Mouse (Mus musculus): ENCODE results near the gene Rnf2. TPM values are rescaled to one million over a fixed set of nuclear protein-coding genes. Genes with fewer than 3 reads are reported as not detected.
"Not testable (repeated sequence)": the region's sequence is repeated elsewhere in the genome, so short reads cannot be mapped to it uniquely, and the experiment has no call there.

Gene Rnf2
- polyA plus RNA-seq, 1 experiment from 2014 or later = 112 TPM

- WGBS = 98% methylated on average over 1 of the region's 1 CpGs
- H3K27ac ChIP-seq = no peak overlapping the region
- H3K4me2 ChIP-seq = no peak overlapping the region
- H3K36me3 ChIP-seq (ENCODE audit: poor library complexity, severe bottlenecking) = peaks cover 14% of the 10 kb centered on the region
- no peak for ATAC-seq
- no peaks in the 10 kb centered on the region for H3K4me1 ChIP-seq
- no peak overlapping the region for H3K9ac ChIP-seq
- no peaks in the 10 kb centered on the region for H3K27me3 ChIP-seq
- H3K4me3 ChIP-seq = no peak overlapping the region
- no peaks in the 10 kb centered on the region for H3K9me3 ChIP-seq (replicated peaks)
Measured at GRCm38 (mm10) chr1:151482497-151482896, 18.3 kb downstream of the Rnf2 start.

- 86% methylated on average over 8 of the region's 8 CpGs for WGBS
- H3K4me1 ChIP-seq; H3K4me2 ChIP-seq; H3K9me3 ChIP-seq (replicated peaks); H3K27me3 ChIP-seq; H3K4me3 ChIP-seq; H3K27ac ChIP-seq; ATAC-seq; H3K9ac ChIP-seq: not testable (repeated sequence)
- peaks cover 76% of the 10 kb centered on the region for H3K36me3 ChIP-seq (ENCODE audit: poor library complexity, severe bottlenecking)
Measured at GRCm38 (mm10) chr1:151472386-151472785, 28.4 kb downstream of the Rnf2 start.

- no peak for ATAC-seq
- Histone ChIP-seq H3K4me2 (no peak overlapping the region), H3K27ac (no peak overlapping the region), H3K9me3 (replicated peaks) (no peaks in the 10 kb centered on the region), H3K27me3 (no peaks in the 10 kb centered on the region), H3K36me3 (ENCODE audit: poor library complexity, severe bottlenecking) (peaks cover 73% of the 10 kb centered on the region), H3K4me3 (no peak overlapping the region), H3K9ac (no peak overlapping the region), H3K4me1 (no peaks in the 10 kb centered on the region)
- 55% methylated on average over 7 of the region's 7 CpGs for WGBS
Measured at GRCm38 (mm10) chr1:151471429-151471828, 29.3 kb downstream of the Rnf2 start.

- no peak for ATAC-seq
- Histone ChIP-seq H3K4me3 (no peak overlapping the region), H3K36me3 (ENCODE audit: poor library complexity, severe bottlenecking) (peaks cover 35% of the 10 kb centered on the region), H3K4me2 (no peak overlapping the region), H3K4me1 (no peaks in the 10 kb centered on the region), H3K9me3 (replicated peaks) (no peaks in the 10 kb centered on the region), H3K27ac (no peak overlapping the region), H3K9ac (no peak overlapping the region), H3K27me3 (no peaks in the 10 kb centered on the region)
- 90% methylated on average over 4 of the region's 4 CpGs for WGBS
Measured at GRCm38 (mm10) chr1:151466571-151466970, 34.2 kb downstream of the Rnf2 start.

GRCm38 (mm10) chr1:151464914-151465313, 35.8 kb downstream of the Rnf2 start:
- no peak overlapping the region for H3K4me2 ChIP-seq
- no peak for ATAC-seq
- no peak overlapping the region for H3K4me3 ChIP-seq
- H3K27ac ChIP-seq = no peak overlapping the region
- no peaks in the 10 kb centered on the region for H3K4me1 ChIP-seq
- no peaks in the 10 kb centered on the region for H3K27me3 ChIP-seq
- H3K36me3 ChIP-seq (ENCODE audit: poor library complexity, severe bottlenecking) = peaks cover 39% of the 10 kb centered on the region
- no peaks in the 10 kb centered on the region for H3K9me3 ChIP-seq (replicated peaks)
- H3K9ac ChIP-seq = no peak overlapping the region
- 67% methylated on average over 4 of the region's 4 CpGs for WGBS

GRCm38 (mm10) chr1:151461265-151461664, 39.5 kb downstream of the Rnf2 start:
- Histone ChIP-seq H3K27ac (no peak overlapping the region), H3K4me2 (no peak overlapping the region), H3K4me1 (no peaks in the 10 kb centered on the region), H3K27me3 (no peaks in the 10 kb centered on the region), H3K36me3 (ENCODE audit: poor library complexity, severe bottlenecking) (peaks cover 52% of the 10 kb centered on the region), H3K4me3 (no peak overlapping the region), H3K9ac (no peak overlapping the region), H3K9me3 (replicated peaks) (no peaks in the 10 kb centered on the region)
- ATAC-seq = no peak; the same call in 1 of the 2 replicates
- WGBS = 70% methylated on average over 9 of the region's 9 CpGs

GRCm38 (mm10) chr1:151457087-151457486, 43.7 kb downstream of the Rnf2 start:
- WGBS = 92% methylated on average over 5 of the region's 5 CpGs
- no peaks in the 10 kb centered on the region for H3K4me1 ChIP-seq

GRCm38 (mm10) chr1:151451946-151452345, 48.8 kb downstream of the Rnf2 start:
- no peaks in the 10 kb centered on the region for H3K27me3 ChIP-seq
- peaks cover 81% of the 10 kb centered on the region for H3K36me3 ChIP-seq (ENCODE audit: poor library complexity, severe bottlenecking)
- WGBS = 96% methylated on average over 11 of the region's 11 CpGs
- H3K4me3 ChIP-seq = no peak overlapping the region
- no peak overlapping the region for H3K9ac ChIP-seq
- no peaks in the 10 kb centered on the region for H3K9me3 ChIP-seq (replicated peaks)
- no peak overlapping the region for H3K4me2 ChIP-seq
- no peaks in the 10 kb centered on the region for H3K4me1 ChIP-seq
- H3K27ac ChIP-seq = no peak overlapping the region
- no peak for ATAC-seq

More at GRCm38 (mm10) chr1:151457087-151457486, 43.7 kb downstream of the Rnf2 start:
- ATAC-seq = no peak
- H3K4me2 ChIP-seq = no peak overlapping the region
- H3K4me3 ChIP-seq = no peak overlapping the region
- no peaks in the 10 kb centered on the region for H3K9me3 ChIP-seq (replicated peaks)
- H3K36me3 ChIP-seq (ENCODE audit: poor library complexity, severe bottlenecking) = peaks cover 76% of the 10 kb centered on the region
- H3K27me3 ChIP-seq = no peaks in the 10 kb centered on the region
- no peak overlapping the region for H3K27ac ChIP-seq
- H3K9ac ChIP-seq = no peak overlapping the region

GRCm38 (mm10) chr1:151450851-151451250, 49.9 kb downstream of the Rnf2 start:
- WGBS = 84% methylated on average over 2 of the region's 2 CpGs
- H3K4me1 ChIP-seq = no peaks in the 10 kb centered on the region
- no peak overlapping the region for H3K4me3 ChIP-seq
- no peaks in the 10 kb centered on the region for H3K27me3 ChIP-seq
- peaks cover 83% of the 10 kb centered on the region for H3K36me3 ChIP-seq (ENCODE audit: poor library complexity, severe bottlenecking)
- no peak for ATAC-seq
- no peak overlapping the region for H3K27ac ChIP-seq
- H3K9me3 ChIP-seq (replicated peaks) = no peaks in the 10 kb centered on the region
- no peak overlapping the region for H3K9ac ChIP-seq
- H3K4me2 ChIP-seq = no peak overlapping the region

- H3K9ac ChIP-seq = no peak overlapping the region
- no peak overlapping the region for H3K4me2 ChIP-seq
- peaks cover 88% of the 10 kb centered on the region for H3K36me3 ChIP-seq (ENCODE audit: poor library complexity, severe bottlenecking)
- no peak overlapping the region for H3K27ac ChIP-seq
- WGBS = 97% methylated on average over 10 of the region's 10 CpGs
- H3K27me3 ChIP-seq = no peaks in the 10 kb centered on the region
- no peaks in the 10 kb centered on the region for H3K4me1 ChIP-seq
- H3K4me3 ChIP-seq = no peak overlapping the region
- no peaks in the 10 kb centered on the region for H3K9me3 ChIP-seq (replicated peaks)
- ATAC-seq = no peak
Measured at GRCm38 (mm10) chr1:151449866-151450265, 50.9 kb downstream of the Rnf2 start.

GRCm38 (mm10) chr1:151435431-151435830, 65.3 kb downstream of the Rnf2 start:
- H3K9ac ChIP-seq = no peak overlapping the region
- peaks cover 54% of the 10 kb centered on the region for H3K36me3 ChIP-seq (ENCODE audit: poor library complexity, severe bottlenecking)
- no peak overlapping the region for H3K4me3 ChIP-seq
- no peak overlapping the region for H3K27ac ChIP-seq
- no peak for ATAC-seq
- H3K27me3 ChIP-seq = no peaks in the 10 kb centered on the region
- H3K4me1 ChIP-seq = no peaks in the 10 kb centered on the region
- no peaks in the 10 kb centered on the region for H3K9me3 ChIP-seq (replicated peaks)
- 92% methylated on average over 6 of the region's 6 CpGs for WGBS
- no peak overlapping the region for H3K4me2 ChIP-seq

- H3K27ac ChIP-seq = peak overlapping the region; percentile 96
- peaks cover 19% of the 10 kb centered on the region for H3K4me1 ChIP-seq
- H3K27me3 ChIP-seq = no peaks in the 10 kb centered on the region
- H3K9ac ChIP-seq = peak overlapping the region; percentile 94
- H3K36me3 ChIP-seq (ENCODE audit: poor library complexity, severe bottlenecking) = peaks cover 7% of the 10 kb centered on the region
- 37% methylated on average over 9 of the region's 9 CpGs for WGBS
- H3K9me3 ChIP-seq (replicated peaks) = no peaks in the 10 kb centered on the region
- H3K4me2 ChIP-seq = peak overlapping the region; percentile 73
- ATAC-seq = no peak
- H3K4me3 ChIP-seq = peak overlapping the region; percentile 94
Measured at GRCm38 (mm10) chr1:151429316-151429715, 71.4 kb downstream of the Rnf2 start.
